In genomic region chr9:58651993-58652392, GRCm38 (mm10) we compare ENCODE assay signal across 8 mouse cellular contexts.
DNase-seq lines count a peak whose midpoint lies in the region; ATAC-seq and TF ChIP-seq lines count a peak whose summit lies in the region.

No protein-coding gene starts in this region.

- peak; percentile 77 for TF ChIP-seq CTCF in left cerebral cortex, adult 2 months (IDR thresholded peaks at IDR 0.05)

- intact Hi-C loops in left cerebral cortex, adult 2 months (cut with DNase I) = loop anchor here (1.0 kb wide), 2 partner anchors 74 to 112 kb away; no protein-coding TSS in a partner anchor
- intact Hi-C loops in left cerebral cortex, postnatal 4 days (cut with DNase I) = loop anchor here (5.0 kb wide), 2 partner anchors 70 to 110 kb away; partner anchors contain the start of gene Nptn

- no peak for ATAC-seq in forebrain, embryonic 14.5 days
- no peak for ATAC-seq in forebrain, embryonic 15.5 days (replicated peaks)

- H3K9me3 ChIP-seq in forebrain, embryonic 14.5 days (replicated peaks; ENCODE audit: control insufficient read depth, low read length) = no peaks in the 10 kb centered on the region
- H3K9me3 ChIP-seq in forebrain, embryonic 15.5 days = no peaks in the 10 kb centered on the region

- no peaks in the 10 kb centered on the region for H3K27me3 ChIP-seq in forebrain, embryonic 14.5 days (replicated peaks; ENCODE audit: control insufficient read depth, insufficient read depth, low read length)
- H3K27me3 ChIP-seq in forebrain, embryonic 15.5 days = no peaks in the 10 kb centered on the region

- no peak overlapping the region for H3K27ac ChIP-seq in forebrain, embryonic 14.5 days (ENCODE audit: low read depth, low read length)
- H3K27ac ChIP-seq in forebrain, embryonic 15.5 days (replicated peaks) = no peak overlapping the region
- H3K27ac ChIP-seq in left cerebral cortex, adult 2 months = no peak overlapping the region

- peak; percentile 88 for DNase-seq in forebrain, embryonic 14.5 days (ENCODE audit: low spot score)
- no peak for DNase-seq in left cerebral cortex, adult 2 months (ENCODE audit: extremely low spot score in 1 of 2, low spot score in 2 of 2)
- no peak for DNase-seq in left cerebral cortex, postnatal 4 days
- peak; percentile 44 for DNase-seq in T-cell, adult 2 months (ENCODE audit: low spot score)
- DNase-seq in hindlimb bud, embryonic 11.5 days (ENCODE audit: extremely low spot score, low read depth, low spot score) = peak; percentile 44
- peak; percentile 36 for DNase-seq in skeletal muscle tissue, adult 2 months (ENCODE audit: low read depth, low spot score)
- DNase-seq in adrenal gland, postnatal 25 days = no peak

- H3K36me3 ChIP-seq in forebrain, embryonic 14.5 days (ENCODE audit: control insufficient read depth, insufficient read depth, low read length) = 0 out of 2 replicates have a peak, but pooled peaks cover 3% of the 10 kb centered on the region
- H3K36me3 ChIP-seq in forebrain, embryonic 15.5 days = no peaks in the 10 kb centered on the region

- 57% methylated on average over 4 of the region's 4 CpGs for WGBS in forebrain, embryonic 14.5 days
- WGBS in forebrain, embryonic 15.5 days = 56% methylated on average over 4 of the region's 4 CpGs

- H3K4me1 ChIP-seq in forebrain, embryonic 14.5 days (ENCODE audit: control insufficient read depth, insufficient read depth, low read length) = no peaks in the 10 kb centered on the region
- no peaks in the 10 kb centered on the region for H3K4me1 ChIP-seq in forebrain, embryonic 15.5 days

- no peak overlapping the region for H3K4me2 ChIP-seq in forebrain, embryonic 14.5 days (ENCODE audit: low read length)
- no peak overlapping the region for H3K4me2 ChIP-seq in forebrain, embryonic 15.5 days (replicated peaks)

- H3K4me3 ChIP-seq in forebrain, embryonic 14.5 days (ENCODE audit: low read depth, low read length) = no peak overlapping the region
- no peak overlapping the region for H3K4me3 ChIP-seq in forebrain, embryonic 15.5 days
- H3K4me3 ChIP-seq in left cerebral cortex, adult 2 months = no peak overlapping the region

- no peak overlapping the region for H3K9ac ChIP-seq in forebrain, embryonic 14.5 days (ENCODE audit: low read length)
- H3K9ac ChIP-seq in forebrain, embryonic 15.5 days (replicated peaks) = no peak overlapping the region

Comparison
In these comparisons a context has a peak if more than half of its experiments do, and no peak if none do; other contexts are left out.
1. DNase-seq: peak in forebrain, embryonic 14.5 days (single experiment), T-cell, adult 2 months (single experiment), hindlimb bud, embryonic 11.5 days (single experiment) and skeletal muscle tissue, adult 2 months (single experiment); none in left cerebral cortex, adult 2 months (0 of 2), left cerebral cortex, postnatal 4 days (single experiment) and adrenal gland, postnatal 25 days (single experiment).